Comparison of ENCODE assay signal across 1 mouse cellular context in the genomic region with DNA sequence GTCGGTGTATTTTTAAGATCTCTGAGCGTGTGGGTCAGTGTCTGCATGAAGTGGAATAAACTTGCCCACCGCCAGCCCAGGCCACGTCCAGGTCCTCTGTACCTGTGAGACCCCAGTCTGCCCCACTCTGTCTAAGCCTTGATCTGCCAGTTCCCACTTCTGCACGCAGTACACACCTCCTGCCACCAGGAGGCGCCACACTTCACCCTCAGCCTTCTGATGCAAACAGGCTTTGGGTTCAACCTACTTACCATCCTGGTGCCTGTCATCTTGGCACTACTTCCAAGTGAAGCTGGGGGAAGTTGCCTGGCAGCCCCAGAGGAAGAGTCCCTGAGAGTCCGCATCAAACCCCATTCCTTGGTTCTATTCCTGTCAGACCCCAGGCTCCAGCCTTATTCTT.
TF ChIP-seq lines count a peak whose summit lies in the region.

No protein-coding gene starts in this region.

TF ChIP-seq in ES-E14, 5 proteins besides CTCF, POLR2A, EP300 and RAD21:
- TF ChIP-seq MAFK (IDR thresholded peaks at IDR 0.05; ENCODE audit: insufficient read depth, low read depth, low read length): no peak
- peak; percentile 63; the same call in 1 of the 2 replicates for TF ChIP-seq ZC3H11A (IDR thresholded peaks at IDR 0.05; ENCODE audit: borderline replicate concordance, low read depth, low read length)
TF ChIP-seq in ES-E14: peak in this region for 1.
